Mouse (Mus musculus) adrenal gland, postnatal 25 days (tissue): Measurements from ENCODE around the gene Ttyh2. TPM values are rescaled to one million over a fixed set of nuclear protein-coding genes. Genes with fewer than 3 reads are reported as not detected.
A peak's percentile ranks its signal among the peaks of the same experiment; 100 is the strongest.

Experiments used
- DNase-seq: peaks from one replicate; pipeline ENCODE4 v3.0.0; 2021; ENCODE audit warnings: mixed read lengths
- total RNA-seq: library from RNA; stranded (reverse); gene quantifications from 2 replicates; pipeline ENCODE4 v1.2.3, GENCODE M21; 2021

Ttyh2 gene
- total RNA-seq, 1 experiment from 2014 or later = 145 TPM

DNA sequence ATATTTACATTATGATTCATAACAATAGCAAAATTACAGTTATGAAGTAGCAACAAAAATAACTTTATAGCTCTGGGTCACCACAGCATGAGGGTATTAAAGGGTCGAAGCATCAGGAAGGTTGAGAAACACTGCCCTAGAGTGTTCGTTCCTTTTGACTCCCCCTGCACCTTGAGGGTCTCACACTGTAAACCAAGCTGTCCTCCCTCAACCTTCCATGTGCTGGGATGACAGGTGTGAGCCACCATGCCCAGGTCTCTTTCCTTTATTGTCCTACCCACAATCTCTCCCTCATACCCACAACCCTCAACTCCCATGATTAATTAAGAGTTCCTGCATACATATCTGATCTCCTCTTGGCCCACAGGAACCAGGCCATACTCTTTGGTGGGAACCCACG lies 36.2 kb downstream of the Ttyh2 start:
- no peak for DNase-seq

DNA sequence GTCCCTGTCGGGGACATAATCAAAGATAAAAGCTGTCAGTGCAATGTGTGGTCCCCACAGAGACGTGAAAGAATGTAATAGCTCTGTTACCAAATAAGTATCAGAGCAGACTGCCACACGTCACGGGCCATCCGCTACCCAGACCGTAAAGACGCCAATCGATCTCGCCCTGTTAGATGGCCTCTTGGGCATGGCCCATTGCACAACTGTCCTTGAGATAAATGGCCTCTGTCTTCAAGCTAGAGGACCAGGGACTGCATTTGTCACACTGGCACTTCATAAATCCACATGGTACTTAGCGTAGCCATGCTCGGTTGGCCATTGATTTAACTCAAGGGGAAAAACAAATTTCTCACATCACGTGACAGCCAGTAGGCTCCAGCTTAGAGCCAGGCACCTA lies 36.6 kb downstream of the Ttyh2 start:
- peak; percentile 44 for DNase-seq

DNA sequence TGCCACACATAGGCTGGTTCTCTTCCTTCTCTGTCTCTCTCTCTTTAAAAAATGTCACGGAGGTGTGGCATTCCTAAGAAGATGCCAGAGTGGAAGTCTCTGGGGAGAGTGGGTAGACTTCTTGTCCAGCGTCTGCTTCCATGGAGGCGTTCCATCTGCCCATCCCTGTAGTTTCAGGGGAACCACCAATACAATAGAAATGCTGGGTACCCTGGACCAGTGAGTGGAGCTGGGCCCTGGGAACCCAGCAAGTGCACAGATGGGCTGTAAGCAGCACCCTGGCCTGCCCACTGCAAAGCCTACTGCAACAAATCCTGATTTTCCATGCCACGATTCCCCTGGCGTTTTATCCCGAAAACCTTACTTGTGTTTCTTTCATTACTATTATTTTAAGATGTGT lies 39.3 kb downstream of the Ttyh2 start:
- DNase-seq = no peak

DNA sequence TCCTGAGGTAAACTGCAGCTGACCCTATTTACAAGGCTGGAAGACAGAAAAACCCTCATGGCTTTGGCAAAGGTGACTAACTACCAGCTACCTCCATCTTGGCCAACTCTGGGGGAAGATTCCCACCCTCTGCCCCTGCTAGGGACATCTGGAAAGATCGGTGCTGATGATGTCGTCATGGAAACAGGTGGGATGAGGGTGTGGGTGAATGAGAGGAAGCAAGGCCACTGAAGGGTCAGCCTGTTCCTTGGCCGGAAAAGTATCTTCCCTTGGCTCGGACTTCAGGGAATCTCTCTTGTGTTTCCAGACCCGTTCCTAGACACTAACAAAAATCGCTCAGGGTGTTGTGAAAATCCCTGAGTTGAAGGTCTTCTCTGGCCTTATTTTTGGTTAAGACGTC lies 40.3 kb downstream of the Ttyh2 start:
- no peak for DNase-seq

DNA sequence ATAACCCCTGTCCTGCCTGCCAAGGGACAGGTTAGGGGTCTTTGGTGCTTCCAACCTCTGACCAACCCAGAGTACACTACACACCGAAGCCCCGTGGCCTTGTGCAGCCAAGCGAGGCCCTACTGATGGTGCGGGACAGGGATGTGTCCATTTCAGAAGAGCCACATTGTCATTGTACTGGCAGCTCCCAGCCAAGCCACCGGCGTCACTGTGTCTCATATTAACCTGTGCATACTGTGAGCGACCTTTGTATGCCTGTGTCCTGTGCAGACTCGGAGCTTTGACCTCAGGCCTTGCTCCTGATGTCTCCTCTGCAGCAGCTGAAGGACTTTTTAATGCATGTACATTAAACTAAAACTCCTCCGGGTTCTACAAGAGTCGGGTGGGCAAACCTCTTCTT lies 45.3 kb downstream of the Ttyh2 start:
- no peak for DNase-seq

DNA sequence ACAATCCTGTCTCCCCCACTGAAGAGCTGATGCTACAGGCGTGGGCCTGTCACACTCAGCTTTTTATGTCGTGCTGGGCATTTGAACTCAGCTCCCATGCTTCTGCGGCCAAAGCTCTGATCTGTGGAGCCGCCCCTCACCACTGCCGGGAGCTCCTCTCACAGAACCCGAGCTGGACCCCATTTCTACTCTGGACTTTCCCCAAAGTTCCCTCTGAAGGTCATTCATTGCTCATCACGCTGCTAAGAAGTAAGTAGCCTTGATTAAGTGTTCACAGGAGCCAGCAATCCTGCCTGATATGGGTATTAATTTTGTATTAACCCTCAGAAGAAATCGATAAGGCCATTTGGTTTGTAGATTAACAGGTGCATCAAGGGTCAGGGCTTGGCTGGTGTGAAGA lies 47.2 kb downstream of the Ttyh2 start:
- DNase-seq = no peak

DNA sequence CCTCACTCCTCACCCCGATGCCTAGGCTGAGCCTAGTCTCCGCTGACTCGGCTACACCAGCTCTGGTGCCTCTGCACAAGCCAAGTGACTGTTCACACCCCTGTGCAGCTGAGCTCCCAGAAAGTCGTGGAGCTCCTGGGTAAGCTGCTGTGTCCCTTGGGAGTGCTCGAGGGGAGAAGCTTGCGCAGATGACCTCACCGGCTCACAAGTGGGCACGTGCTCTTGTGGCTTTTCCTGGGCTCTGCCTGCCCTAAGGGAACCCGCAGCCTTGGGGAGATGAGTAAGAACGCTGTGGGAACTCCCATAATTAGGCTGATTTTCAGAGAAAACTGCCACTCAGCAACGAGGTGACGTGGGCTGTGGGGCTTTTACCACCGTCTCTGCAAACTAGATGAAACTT lies 47.8 kb downstream of the Ttyh2 start:
- peak; percentile 62 for DNase-seq

DNA sequence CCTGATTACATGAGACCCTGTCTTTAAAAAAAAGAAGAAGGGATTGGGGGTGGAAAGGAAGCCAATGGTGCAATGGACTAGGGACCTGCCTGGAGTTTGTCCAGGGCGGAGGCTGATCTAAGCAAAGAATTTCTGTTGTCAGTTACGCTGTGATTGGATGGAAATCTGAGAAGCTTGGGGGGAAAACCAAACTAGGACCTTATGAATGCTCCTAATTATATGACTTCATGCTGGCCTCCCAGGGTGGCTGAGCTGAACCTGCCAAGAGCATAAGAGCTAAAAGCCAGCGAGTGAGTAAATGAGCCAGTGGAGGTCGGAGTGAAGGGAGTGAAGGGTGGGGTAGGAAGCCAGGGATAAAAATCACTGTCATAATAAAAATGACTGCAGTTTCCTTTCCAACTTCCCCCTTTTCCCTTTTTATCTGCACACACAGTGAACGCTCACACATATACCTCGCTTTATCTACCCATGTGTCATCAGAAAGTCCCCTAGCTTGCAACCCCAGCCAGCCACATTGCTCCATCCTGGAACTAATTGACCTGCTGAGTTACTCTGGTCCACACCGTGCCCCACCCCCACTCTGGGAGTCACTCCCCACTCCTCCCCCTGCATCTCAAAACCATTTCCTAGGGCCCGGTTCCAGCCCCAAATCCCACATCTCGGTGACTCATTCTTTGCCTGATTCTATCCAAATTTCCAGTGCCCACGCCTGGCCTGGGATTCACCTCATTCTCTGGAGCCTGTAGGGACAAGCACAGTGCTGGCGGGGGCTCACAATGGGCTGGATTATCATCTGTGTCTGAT lies 49.8 kb downstream of the Ttyh2 start:
- DNase-seq = peak; percentile 57

DNA sequence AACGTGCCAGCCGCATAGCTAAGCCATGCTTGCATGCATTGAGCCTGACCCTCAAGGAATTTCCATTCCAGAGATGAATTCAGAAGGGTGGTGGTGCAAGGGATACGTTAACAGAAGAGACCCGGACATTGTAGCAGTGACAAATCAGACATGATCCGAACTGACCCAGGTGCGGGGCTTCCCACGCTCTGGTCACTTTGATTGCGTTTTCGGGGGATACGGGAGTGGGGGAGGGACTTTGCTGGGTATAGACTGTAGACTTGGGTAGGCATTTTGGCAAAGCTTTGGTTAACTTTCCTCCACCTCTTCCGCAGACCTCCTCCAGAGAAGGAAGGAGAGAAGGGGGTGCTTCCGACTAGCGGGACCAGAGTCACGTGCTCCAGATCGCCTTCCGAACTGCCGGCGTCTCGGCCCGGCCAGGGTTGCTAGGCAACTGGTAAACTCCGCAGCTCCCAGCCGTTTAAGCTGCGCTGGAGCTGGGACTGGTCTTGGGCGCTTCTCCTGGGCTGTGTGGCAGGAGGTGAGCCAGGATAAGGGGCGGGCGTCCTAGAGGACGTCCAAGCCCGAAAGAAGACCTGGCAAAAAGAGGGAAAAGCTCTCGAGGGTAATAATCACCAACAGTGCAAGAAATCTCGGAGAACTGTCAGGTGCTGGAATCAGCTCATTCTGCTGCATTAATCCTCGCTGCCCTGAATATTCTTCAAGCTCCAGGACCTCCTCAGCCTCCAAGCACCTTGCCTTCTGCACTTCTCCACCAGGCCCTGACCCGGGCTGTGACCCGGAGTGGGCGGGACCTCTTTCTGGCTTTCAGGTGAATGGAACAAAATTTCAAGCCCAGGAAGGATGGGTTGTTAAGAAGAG lies 52.0 kb downstream of the Ttyh2 start, which contains the start of gene Dnaic2:
Dnaic2 (plus strand) TSS at position 444 of the 861 bp plus-strand sequence.
- DNase-seq = peak; percentile 75

DNA sequence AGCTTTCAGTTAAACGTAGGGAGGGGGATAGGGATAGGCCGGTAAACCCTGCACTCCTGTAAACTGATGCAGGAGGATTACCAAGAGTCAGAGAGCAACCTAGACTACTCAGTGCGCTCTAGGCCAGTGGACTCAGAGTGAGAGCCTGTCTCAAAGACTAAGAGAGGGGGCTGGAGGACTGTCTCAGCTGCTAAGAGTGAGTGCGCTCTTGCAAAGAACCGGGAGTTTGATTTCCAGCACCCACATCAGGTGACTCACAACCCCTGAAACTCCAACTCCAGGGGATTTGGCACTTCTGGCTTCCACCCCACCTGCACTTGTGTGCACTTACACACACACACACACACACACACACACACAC lies 52.6 kb downstream of the Ttyh2 start:
- DNase-seq = no peak

DNA sequence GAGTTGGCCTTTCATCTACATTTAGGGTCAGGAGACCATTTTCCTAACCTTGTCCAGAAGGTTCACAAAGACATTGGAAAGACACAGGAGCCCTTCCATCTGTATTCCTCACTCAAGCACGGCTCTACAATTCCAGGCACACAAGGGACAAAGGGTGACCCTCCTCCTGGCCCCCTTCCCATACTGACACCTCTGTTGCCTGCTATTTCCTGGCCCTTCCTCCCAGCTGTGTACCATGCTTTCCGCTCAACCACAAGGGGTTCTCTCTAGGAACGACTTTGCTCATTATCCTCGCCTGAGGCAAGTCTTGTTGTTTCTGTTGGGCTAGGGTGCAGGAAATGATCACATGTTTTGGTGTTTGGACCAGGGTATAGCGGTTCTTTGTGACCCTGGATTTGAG lies 53.1 kb downstream of the Ttyh2 start:
- DNase-seq = no peak

DNA sequence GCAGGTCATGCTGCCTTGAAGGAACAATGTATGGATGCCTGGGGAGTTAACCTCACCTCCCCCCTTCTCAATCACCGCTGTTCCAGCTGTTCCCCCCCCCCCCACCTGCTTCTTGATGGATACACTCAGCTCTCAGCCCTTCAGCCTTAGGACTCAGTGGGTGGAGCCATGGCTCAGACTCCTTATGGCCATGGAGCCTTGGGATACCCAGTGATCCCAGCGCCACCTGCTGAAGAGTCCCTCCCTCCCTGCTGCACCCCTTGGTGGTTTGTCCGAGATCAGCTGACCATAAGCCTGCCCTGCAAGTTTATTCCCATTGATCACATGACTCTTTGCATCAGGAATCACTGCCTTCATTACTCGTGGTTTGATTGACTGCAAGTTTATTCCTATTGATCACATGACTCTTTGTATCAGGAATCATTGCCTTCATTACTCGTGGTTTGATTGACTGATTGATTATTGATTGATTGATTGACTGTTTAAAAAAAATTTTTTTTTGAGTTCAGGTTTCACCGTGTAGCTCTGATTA lies 54.7 kb downstream of the Ttyh2 start:
- no peak for DNase-seq

DNA sequence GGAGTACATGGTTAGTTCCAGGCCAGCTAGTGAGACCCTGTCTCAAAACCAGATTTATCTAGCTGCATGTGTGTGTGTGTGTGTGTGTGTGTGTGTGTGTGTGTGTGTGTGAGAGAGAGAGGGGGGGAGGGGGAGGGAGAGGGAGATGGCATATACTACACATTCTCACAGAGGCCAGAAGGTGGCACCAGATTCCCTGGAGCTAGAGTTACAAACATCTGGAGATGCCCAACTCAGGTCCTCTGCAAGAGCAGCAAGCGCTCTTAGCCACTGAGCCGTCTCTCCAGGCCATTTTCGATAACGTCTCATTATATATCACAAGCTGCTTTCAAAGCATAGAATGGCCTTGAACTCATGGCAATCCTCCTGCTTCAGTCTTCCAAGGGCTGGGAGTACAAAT lies 56.5 kb downstream of the Ttyh2 start:
- no peak for DNase-seq

DNA sequence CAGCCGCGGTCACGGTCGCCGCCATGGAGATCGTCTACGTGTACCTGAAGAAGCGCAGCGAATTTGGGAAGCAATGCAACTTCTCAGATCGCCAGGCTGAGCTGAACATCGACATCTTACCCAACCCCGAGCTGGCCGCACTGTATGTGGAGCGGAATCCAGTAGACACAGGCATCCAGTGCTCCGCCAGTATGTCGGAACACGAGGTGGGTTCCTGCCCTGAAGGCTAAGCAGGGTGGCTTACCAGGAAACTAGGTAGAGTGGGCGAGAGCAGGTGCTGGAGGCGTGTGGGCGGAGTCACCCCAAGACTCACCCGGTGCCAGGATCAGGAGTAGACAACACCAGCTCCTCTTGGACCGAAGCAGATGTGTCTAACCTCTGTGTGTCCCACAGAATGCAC lies 57.7 kb downstream of the Ttyh2 start:
- no peak for DNase-seq

DNA sequence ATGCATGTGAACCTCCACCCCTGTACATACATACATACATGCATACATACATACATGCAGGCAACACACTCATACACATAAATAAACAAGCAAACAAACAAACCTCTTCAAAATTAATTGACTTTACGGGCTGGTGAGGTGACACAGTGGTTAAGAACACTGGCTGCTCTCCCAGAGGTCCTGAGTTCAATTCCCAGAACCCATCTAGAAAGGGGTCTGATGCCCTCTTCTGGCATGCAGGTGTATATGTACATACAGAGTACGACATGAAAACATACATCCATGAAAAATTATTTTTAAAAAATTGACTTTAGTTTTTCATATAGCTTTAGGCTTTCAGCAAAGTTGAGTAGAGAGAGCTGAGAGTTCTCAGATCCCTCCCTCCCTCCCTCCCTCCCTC lies 60.9 kb downstream of the Ttyh2 start:
- DNase-seq = no peak

DNA sequence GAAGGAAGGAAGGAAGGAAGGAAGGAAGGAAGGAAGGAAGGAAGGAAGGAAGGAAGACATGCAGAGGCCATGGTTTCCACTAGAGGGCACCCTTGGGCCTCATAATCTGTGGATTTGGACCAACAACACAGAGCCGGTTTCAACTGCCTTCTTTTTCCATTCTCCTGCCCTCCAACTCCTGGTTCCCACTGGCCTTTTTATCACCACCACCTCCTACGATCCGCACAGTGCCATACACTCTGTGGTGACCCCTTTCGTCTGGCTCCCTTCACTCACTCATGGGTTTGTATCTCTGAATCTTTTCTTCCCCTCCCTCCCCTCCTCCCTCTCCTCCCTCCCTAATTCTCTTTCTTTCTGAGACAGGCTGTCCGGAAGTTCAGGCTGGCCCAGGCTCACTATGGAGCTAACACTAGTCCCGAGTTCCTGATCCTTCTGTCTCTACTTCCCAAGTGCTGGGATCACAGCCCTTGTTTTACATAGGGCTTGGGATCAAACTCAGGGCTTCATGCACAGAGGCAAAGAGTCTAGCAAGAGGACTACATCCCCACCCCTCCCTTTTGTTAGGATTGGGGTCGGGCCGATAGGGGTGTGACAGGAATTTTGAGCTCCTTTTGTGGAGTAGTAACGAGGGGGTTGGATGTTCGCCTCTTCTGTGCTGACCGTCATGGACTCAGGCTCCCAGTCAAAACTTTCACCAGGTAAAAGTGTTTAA lies 61.8 kb downstream of the Ttyh2 start:
- DNase-seq = peak; percentile 49

DNA sequence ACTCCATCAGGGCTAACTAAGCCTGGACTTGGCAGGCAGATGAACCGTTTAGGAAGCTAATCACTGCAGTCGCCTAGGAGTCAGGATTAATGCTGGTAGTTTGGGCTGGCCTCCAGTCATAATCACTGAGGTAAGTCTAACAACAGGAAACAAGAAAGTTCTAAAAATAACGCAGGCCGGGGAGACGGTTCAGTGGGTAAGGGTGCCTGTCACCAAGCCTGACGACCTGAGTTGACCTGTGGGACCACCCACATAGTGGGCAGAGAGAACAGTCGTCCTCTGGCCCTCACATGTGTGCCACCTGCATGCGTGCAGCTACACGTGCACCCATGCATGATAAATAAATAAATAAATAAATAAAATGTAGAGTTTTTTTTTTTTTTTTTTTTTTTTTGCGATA lies 65.4 kb downstream of the Ttyh2 start:
- DNase-seq = no peak

DNA sequence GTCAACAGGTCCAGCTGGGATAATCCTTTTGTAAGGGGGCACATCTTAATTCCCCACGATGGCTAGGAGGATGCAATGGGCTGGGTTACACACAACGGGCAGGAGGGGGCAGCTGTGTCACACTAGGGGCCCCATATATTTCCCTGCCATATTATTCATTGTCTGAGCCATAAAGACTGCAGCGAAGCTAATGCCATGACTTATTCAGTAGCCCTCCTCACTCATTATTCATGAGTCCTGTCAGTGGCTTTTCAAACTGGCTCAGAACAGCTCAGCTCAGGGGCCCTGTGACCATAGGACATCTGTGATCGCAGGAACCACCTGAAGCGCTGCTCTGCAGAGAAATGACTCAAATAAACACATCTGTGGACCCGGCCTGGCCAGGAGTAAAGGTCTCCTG lies 66.2 kb downstream of the Ttyh2 start:
- DNase-seq = no peak

DNA sequence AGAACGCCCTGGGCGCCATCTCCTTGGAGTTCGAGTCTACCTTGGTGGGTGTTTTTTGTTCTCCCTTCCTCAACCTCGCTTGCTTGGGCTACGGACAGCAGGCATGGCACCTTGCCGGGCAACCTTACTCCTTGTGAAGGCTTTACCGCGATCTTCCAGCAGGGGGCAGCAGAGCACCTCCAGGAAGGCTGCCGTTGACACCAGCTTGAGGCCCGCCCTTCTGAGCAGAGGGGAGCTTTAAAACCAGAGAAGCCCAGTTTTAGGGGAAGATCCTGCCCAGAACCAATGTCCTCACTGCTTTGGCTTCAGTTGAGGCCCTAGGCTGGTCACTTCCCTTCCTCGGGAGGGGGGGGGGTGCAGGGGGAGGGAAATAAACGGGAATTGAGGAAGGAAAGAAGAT lies 69.9 kb downstream of the Ttyh2 start:
- peak; percentile 93 for DNase-seq

DNA sequence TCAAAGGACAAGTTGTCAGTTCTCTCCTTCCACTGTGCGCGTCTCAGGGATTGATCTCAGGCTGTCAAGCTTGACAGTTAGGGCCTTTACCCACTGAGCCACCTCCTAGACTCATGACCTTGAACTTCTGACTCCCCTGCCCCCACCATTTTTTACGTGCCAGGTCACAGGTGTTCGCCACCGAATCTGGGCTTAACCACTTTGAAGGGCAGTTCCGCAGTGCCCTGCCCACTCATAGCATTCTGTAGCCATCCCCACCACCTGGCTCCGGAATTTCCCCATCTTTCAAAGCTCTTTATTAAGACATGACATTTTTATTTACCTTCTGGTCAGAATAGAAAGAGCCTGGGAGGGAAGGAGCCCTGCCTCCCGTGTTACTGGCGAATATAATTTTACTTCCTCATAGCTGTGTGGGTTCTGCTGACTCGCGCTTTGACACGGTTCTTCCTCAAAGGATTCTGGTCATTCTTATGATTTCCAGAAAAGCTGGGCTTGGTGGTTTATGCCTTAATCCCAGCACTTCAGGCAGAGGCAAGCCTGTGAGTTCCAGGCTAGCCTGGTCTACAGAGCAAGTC lies 72.4 kb downstream of the Ttyh2 start:
- no peak for DNase-seq

DNA sequence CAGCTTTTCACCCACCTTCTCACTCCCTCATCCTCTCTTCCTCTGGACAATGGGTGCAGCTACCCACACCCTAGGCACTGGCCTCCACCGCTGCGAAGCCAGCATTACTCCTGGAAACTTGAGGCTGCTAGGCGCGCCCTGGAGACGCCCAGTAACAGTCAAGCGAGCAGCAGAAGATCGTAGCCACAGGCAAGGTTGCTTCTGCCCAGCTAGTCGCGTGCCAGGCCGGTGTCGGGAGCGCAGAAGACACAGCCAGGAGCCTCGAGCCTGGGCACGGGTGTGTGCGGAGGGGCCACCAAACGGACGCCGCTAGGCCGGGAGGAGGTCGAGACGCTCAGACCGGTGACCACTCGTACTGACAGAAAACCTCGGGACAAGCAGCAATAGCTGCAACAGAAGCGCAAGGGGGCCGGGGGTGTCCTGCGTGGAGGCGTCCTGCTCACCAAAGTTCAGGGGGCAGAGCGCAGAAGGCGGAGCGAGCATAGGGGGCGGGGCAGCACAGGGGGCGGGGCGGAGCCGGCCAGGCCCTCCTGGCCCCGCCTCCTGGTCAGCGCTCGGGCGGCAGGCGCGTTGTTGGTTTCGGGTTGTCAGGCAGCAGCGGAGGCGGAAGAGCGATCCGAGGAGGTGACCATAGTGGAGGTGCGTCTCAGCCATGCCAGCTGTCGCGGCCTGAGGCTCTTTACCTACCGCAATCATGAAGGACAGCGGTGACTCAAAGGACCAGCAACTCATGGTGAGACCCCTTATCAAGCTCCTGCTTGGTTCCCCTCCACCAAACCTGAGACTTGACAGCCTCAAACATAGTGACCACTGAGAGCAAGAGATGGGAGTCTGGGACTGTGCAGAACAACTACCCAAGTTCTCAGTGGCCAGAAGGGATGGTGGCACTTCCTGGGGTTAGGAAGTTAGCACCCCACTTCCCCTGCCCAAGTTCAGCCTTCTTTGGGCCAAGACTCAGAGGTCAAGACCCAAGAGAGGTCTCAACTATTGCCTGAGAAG lies 89.9 kb downstream of the Ttyh2 start, which contains the start of gene Kif19a:
Kif19a (plus strand) TSS at position 569 of the 999 bp plus-strand sequence.
- DNase-seq = peak; percentile 78
